Mouse (Mus musculus) liver, adult 2 months (tissue): ENCODE measurements at regions not wholly inside any gene's neighbourhood (a gene's known extent, or its start where the extent isn't known, plus 50 kb on each side); places are given as distances from the start of the nearest gene placed in this dataset.

ENCODE experiments used
- CTCF ChIP-seq: fragments of 200-500 bp; IDR thresholded peaks from 2 replicates; pipeline ENCODE4 v1.5.1; 2011; ENCODE audit warnings: low read depth, low read length, control low read depth
- POLR2A ChIP-seq: fragments of 200-500 bp; IDR thresholded peaks from 2 replicates; pipeline ENCODE4 v1.6.1; 2011; ENCODE audit warnings: low read length, control low read depth; ENCODE audit not compliant: insufficient read depth; ENCODE audit errors: extremely low read depth

- no peak for TF ChIP-seq POLR2A
- no peak for TF ChIP-seq CTCF
These were observed 283.6 kb upstream of the Noct start for GRCm38 (mm10) chr3:50940656-50941055.
